Mouse (Mus musculus): Measurements from ENCODE around the gene Dap. TPM values are rescaled to one million over a fixed set of nuclear protein-coding genes. Genes with fewer than 3 reads are reported as not detected.

Dap gene
- polyA plus RNA-seq, 1 experiment from 2014 or later, result 89.0 TPM

DNA sequence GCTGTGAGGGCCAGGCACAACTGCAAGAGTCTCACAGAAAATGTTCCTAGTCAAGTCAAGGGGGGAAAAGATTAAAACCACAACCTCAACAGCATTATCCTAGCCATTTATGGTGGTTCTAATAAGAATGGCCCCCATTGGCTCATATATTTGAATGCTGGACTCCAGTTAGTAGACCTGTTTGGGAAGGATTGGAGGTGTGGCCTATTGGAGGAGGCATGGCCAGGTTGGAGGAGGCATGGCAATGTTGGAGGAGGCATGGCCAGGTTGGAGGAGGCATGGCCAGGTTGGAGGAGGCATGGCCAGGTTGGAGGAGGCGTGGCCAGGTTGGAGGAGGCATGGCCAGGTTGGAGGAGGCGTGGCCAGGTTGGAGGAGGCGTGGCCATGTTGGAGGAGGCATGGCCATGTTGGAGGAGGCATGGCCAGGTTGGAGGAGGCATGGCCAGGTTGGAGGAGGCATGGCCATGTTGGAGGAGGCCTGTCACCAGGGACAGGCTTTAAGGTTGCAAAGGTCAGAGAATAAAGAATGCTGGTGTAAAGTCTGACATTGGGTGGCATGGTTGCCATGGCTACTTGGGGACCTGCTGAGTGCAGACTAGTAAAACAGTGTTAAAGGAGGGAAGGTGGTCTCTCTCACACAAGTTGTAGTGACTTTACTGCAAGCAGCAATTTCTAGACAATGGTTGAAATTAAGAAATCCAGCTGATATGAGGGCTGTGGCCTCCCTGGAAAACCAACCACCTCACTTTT lies 93.1 kb downstream of the Dap start:
- Histone ChIP-seq H3K36me3 (no peaks in the 10 kb centered on the region), H3K27me3 (replicated peaks) (no peaks in the 10 kb centered on the region), H3K9me3 (no peaks in the 10 kb centered on the region), H3K27ac (no peak overlapping the region), H3K4me1 (replicated peaks) (no peaks in the 10 kb centered on the region), H3K4me3 (replicated peaks) (no peak overlapping the region), H3K4me2 (replicated peaks) (no peak overlapping the region), H3K9ac (no peak overlapping the region)
- WGBS, result 77% methylated on average over 3 of the region's 3 CpGs
- no peak for ATAC-seq

DNA sequence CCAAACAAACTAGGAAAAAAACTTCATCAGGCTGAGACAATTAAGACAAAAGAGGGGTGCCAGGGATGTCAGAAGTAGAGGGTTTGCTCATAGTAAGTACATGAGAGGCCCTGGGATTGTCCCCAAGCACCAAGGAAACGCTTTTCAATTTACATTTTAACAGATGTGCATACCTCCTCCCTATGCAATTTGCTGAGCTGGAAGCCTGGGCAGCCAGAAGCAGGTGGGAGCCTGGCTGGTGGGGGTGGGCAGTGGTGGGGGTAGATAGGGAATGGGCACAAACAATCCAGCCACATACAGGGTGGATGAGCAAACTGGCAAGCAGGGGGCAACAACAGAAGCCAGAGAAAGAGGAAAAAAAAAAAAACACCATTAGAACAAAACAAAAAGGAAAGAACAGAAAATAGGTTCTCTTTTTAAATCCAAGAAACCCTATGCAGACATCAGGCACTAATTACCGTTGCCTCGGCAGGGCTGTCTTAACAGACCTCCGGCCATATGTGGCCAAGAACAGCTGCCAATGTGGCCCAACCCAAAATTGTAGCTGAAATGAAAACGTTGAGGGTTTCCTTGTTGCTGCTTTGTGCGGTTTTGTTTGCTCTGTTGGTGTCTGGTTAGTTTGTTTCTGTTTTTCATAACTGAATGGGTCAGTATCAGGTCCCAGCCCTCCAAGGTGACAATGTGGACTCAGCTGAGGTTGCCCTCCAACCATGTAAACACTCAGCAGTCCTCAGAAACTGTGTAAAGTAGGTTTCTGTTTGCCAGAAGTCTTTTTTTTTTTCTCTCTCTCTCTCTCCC lies 94.2 kb downstream of the Dap start:
- no peaks in the 10 kb centered on the region for H3K4me1 ChIP-seq (replicated peaks)
- no peak overlapping the region for H3K9ac ChIP-seq
- no peaks in the 10 kb centered on the region for H3K36me3 ChIP-seq
- H3K4me2 ChIP-seq (replicated peaks), result no peak overlapping the region
- no peak overlapping the region for H3K4me3 ChIP-seq (replicated peaks)
- no peaks in the 10 kb centered on the region for H3K9me3 ChIP-seq
- WGBS, result 40% methylated on average over 6 of the region's 6 CpGs
- ATAC-seq, result no peak
- H3K27me3 ChIP-seq (replicated peaks), result no peaks in the 10 kb centered on the region
- no peak overlapping the region for H3K27ac ChIP-seq

DNA sequence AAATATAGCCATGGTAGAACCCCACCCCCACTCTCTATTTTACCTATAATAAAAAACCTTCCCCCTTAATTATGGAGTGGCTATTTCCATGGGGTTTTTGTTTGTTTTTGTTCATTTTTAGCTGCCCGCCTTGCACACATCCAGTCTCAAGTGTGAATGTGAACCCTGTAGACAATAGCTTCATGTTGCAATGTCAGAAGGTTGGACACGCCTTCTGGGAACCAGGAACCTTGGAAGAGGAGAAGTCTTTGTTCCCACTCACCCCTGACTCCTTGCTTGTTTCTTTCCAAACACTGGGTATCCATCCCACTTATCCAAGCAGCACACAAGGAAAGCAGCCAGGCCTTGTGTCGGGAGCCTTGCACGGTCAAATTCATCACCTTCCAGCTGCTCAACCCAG lies 94.9 kb downstream of the Dap start:
- 75% methylated on average over 4 of the region's 4 CpGs for WGBS
- H3K9ac ChIP-seq, result no peak overlapping the region
- H3K4me2 ChIP-seq (replicated peaks), result no peak overlapping the region
- H3K36me3 ChIP-seq, result no peaks in the 10 kb centered on the region
- H3K4me3 ChIP-seq (replicated peaks), result no peak overlapping the region
- H3K4me1 ChIP-seq (replicated peaks), result no peaks in the 10 kb centered on the region
- no peak overlapping the region for H3K27ac ChIP-seq
- no peaks in the 10 kb centered on the region for H3K9me3 ChIP-seq
- ATAC-seq, result no peak
- H3K27me3 ChIP-seq (replicated peaks), result no peaks in the 10 kb centered on the region

DNA sequence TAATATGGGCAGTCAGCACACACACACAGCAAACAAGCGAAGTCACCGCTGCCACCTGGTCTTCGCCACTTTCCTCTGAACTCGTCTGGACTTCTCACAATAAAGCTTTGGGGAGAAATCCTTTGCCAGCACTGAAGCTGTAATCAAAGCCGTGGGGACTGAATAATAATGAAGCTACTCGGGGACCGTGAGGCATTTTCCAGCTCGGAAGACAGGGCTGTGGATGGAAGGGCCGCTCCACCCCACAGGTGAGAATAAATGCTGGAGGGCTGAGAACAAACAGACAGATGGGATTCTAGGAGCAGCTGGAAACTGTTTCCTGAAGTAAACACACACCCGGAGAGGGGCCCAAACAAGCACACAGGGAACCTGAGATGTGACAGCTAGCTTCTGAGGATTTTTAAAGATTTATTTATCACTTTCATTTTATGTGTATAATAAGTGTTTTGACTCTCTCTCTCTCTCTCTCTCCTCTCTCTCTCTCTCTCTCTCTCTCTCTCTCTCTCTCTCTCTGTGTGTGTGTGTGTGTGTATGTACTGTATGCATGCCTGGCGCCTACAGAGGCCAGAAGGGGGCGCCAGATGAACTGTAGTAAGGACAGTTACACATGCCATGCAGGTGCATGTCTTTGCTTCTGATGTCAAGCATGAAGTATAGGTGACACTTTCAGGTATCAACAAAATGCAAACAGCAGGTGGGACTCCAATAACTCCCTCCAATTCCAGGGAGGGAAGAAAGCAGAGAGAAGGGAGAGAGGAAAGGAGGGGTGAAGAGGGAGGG lies 96.7 kb downstream of the Dap start:
- Histone ChIP-seq H3K9me3 (no peaks in the 10 kb centered on the region), H3K36me3 (no peaks in the 10 kb centered on the region), H3K27me3 (replicated peaks) (no peaks in the 10 kb centered on the region), H3K4me3 (replicated peaks) (no peak overlapping the region), H3K4me1 (replicated peaks) (no peaks in the 10 kb centered on the region), H3K27ac (no peak overlapping the region), H3K4me2 (replicated peaks) (no peak overlapping the region), H3K9ac (no peak overlapping the region)
- WGBS, result 66% methylated on average over 12 of the region's 12 CpGs
- no peak for ATAC-seq

DNA sequence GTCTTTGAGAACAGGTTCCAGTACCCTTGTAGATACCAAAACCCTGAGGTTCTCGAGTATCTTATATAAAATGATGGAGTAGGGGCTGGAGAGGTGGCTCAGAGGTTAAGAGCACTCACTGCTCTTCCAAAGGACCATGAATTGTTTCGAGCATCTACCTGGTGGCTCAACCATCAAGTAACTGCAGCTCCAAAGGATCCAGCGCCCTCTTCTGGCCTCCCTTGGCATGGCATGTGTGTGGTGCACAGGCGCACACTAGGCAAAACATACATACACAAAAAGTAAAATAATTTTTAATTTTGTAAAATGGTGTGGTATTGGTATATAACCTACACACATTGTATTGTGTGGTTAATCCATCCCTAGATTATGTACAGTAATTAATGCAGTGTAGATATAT lies 99.6 kb downstream of the Dap start:
- Histone ChIP-seq H3K36me3 (no peaks in the 10 kb centered on the region), H3K27me3 (replicated peaks) (no peaks in the 10 kb centered on the region), H3K27ac (no peak overlapping the region), H3K4me1 (replicated peaks) (no peaks in the 10 kb centered on the region), H3K4me2 (replicated peaks) (no peak overlapping the region), H3K9ac (no peak overlapping the region), H3K9me3 (no peaks in the 10 kb centered on the region), H3K4me3 (replicated peaks) (no peak overlapping the region)
- 86% methylated on average over 4 of the region's 4 CpGs for WGBS
- no peak for ATAC-seq

Other genes with a start within 250 kb of the Dap start
- gene Ankrd33b, start 143.4 kb downstream of the Dap start, polyA plus RNA-seq (2015; fragmentation: Nextera tagmentation; extraction: Ambion mirVana), result 0.34 and 0.43 TPM in 2 replicates
- 2.0 and 2.3 TPM in 2 replicates for gene Ropn1l, start 229.4 kb downstream of the Dap start, polyA plus RNA-seq (2015; fragmentation: Nextera tagmentation; extraction: Ambion mirVana)